Mouse (Mus musculus): ENCODE measurements around the gene Egfem1.

The Egfem1 gene

GRCm38 (mm10) chr3:29609174-29609573, 527.4 kb downstream of the Egfem1 start:
- DNase-seq: no peak

DNA sequence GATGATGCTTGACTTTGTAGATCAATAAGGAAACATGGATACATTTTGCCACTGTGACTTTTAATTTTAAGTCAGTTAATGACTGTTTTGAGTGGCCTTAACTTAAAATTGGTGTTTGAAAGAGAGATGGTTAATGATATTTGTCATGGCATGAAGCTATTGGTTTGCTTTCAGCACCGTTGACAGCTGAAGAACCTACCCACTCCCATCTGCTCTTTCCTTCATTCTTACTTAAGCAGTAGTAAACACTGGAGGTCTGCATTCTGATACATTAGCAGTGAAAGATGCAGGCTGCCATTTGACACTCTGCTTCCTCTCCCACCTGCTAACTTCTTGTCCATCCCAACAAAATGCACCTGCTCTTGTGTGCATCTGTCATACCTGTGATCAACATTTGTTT, 537.8 kb downstream of the Egfem1 start:
- no peak for DNase-seq

DNA sequence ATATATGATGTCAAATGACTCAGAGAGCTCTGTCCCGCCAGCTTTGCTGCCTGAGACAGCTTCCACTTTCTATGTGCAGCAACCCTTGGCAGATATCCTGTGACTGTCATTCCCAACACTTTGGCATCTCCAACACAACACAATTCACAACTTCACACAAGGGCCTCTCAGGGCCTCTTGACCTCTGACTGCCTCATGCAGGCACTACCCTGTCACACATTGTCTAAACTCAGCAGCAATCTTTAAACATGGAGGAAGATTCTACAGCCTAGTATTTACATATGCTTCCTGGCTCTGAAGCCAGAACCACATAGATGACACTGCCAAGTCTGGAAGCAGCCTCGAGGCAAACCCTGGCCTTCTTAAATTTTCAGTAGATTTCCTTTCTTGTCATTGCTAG, 558.0 kb downstream of the Egfem1 start:
- no peak for DNase-seq

GRCm38 (mm10) chr3:29666796-29667195, 585.0 kb downstream of the Egfem1 start:
- DNase-seq: no peak

GRCm38 (mm10) chr3:29689367-29690285, 607.8 kb downstream of the Egfem1 start:
- DNase-seq: no peak

GRCm38 (mm10) chr3:29701126-29701525, 619.3 kb downstream of the Egfem1 start:
- DNase-seq: no peak

- no peak for DNase-seq
Observed at GRCm38 (mm10) chr3:29706816-29707215, 625.0 kb downstream of the Egfem1 start.

- no peak for DNase-seq
Observed at GRCm38 (mm10) chr3:29707467-29707866, 625.6 kb downstream of the Egfem1 start.

DNA sequence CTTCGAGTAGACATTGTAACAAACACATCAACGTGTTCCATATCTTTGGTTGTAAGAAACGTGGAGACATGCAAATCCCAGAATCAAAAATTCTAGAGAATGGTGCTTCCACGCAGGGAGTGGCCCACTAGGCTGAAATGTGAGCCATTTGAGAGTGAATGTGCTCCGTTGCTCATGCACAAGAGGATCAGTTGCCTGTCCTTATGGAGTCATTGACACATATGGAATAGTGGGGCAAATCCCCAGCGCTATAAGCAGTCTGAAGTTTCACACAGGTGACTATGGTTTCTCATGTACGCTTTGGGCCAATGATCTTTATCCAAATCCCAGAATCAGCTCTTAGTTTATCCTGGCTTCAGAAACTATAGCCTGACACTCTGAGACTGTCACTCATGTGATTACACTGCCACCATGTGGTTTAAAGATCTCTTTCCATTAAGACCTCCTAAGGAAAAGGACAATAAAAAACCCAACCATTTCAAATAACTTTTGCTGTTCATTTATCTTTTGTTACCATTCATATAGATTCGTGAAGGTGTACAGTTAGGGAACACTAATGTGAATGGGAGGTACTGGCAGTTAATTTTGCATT, 644.6 kb downstream of the Egfem1 start:
- peak; percentile 18 for DNase-seq

GRCm38 (mm10) chr3:29730062-29730760, 648.4 kb downstream of the Egfem1 start:
- peak; percentile 3 for DNase-seq

- DNase-seq: no peak
Observed at GRCm38 (mm10) chr3:29731509-29731908, 649.7 kb downstream of the Egfem1 start.

DNA sequence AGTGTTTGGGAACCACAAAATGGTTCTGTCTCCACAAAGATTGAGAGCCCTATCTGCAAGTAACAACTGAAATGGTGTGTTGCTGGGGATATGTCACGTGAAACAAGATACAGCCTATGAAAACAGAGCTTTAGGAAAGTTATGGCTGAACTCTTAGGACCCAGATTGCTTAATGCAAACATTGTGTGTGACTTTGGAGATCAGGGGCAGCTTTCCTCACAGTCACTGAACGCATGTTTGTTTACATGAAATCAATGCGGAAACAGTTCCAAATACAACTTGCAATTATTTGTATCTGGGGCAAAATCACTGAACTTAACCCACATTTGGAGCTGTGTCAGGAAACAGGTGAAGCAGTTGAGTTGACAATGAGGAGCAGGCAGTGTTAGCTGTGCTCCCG, 650.8 kb downstream of the Egfem1 start:
- no peak for DNase-seq

DNA sequence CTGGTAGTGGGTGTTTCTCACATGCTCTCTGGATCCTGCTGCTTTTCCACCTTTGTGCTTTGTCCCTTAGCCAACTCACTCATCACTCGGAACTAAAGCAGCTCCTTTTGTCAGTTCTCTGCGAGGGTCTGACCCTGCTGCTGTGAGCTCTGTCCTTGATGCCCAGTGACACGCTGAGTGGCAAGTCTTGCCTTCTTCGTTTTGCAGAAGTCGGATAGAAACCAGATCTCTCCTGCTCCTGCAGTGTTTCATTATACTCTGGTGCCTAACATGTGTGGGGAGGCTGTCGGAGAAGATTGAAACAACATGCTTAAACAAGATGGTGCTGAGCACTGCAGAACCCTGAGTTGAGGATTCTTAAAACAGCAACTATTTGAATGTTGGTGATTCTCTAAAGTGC, 652.4 kb downstream of the Egfem1 start:
- DNase-seq: no peak

- no peak for DNase-seq
Observed at GRCm38 (mm10) chr3:29739292-29739691, 657.5 kb downstream of the Egfem1 start.
